Mouse (Mus musculus) spleen, adult 2 months (tissue): ENCODE measurements around the gene Grik2. TPM values are rescaled to one million over a fixed set of nuclear protein-coding genes. Genes with fewer than 3 reads are reported as not detected.
"Not testable (repeated sequence)": the region's sequence is repeated elsewhere in the genome, so short reads cannot be mapped to it uniquely, and the experiment has no call there.

Experiments used
- DNase-seq, 2 experiments: peaks; one replicate each; pipeline versions ENCODE4 v3.0.0 to v3.0.0-alpha.2; 2012 to 2021; ENCODE audit warnings: low spot score in 2 of 2, low read depth in 1 of 2
- H3K27ac ChIP-seq: fragments of 200-500 bp; 2 replicates; pipeline ENCODE4 v1.5.1; 2012; ENCODE audit warnings: low read length, inconsistent platforms; ENCODE audit not compliant: insufficient read depth
- H3K27me3 ChIP-seq: fragments of 200-500 bp; 2 replicates; pipeline ENCODE4 v1.6.1; 2012; ENCODE audit warnings: mild to moderate bottlenecking, moderate library complexity, low read length, inconsistent platforms; ENCODE audit not compliant: control insufficient read depth, insufficient read depth
- H3K36me3 ChIP-seq: fragments of 200-500 bp; 2 replicates; pipeline ENCODE4 v1.6.1; 2012; ENCODE audit warnings: mild to moderate bottlenecking, low read length, inconsistent platforms; ENCODE audit not compliant: control insufficient read depth, insufficient read depth
- H3K4me1 ChIP-seq: fragments of 200-500 bp; 2 replicates; pipeline ENCODE4 v1.6.1; 2011; ENCODE audit warnings: inconsistent platforms; ENCODE audit not compliant: control insufficient read depth, insufficient read depth, insufficient read length
- H3K4me3 ChIP-seq: fragments of 200-500 bp; 2 replicates; pipeline ENCODE4 v1.5.1; 2011; ENCODE audit warnings: mild to moderate bottlenecking, inconsistent platforms; ENCODE audit not compliant: insufficient read depth, insufficient read length; ENCODE audit errors: extremely low read depth
- CTCF ChIP-seq: fragments of 200-500 bp; IDR thresholded peaks from 2 replicates; pipeline ENCODE4 v1.5.1; 2011; ENCODE audit warnings: mild to moderate bottlenecking, inconsistent platforms; ENCODE audit not compliant: insufficient read depth, insufficient read length, insufficient replicate concordance; ENCODE audit errors: extremely low read depth
- POLR2A ChIP-seq: fragments of 200-500 bp; IDR thresholded peaks from 2 replicates; pipeline ENCODE4 v1.6.1; 2011; ENCODE audit warnings: low read depth, low read length, inconsistent platforms
- WGBS: fragments of 180-500 bp; shearing (Covaris S2); methylation state at CpG from one replicate; pipeline ENCODE4 v1.1.7; 2018; 5-methylcytosine and 5-hydroxymethylcytosine counted together
- polyA plus RNA-seq: library from polyadenylated mRNA; depleted of rRNA; stranded (reverse); fragments of >200 nt; gene quantifications from 2 replicates; pipeline ENCODE4 v1.2.3, GENCODE M21; 2012

The Grik2 gene
- polyA plus RNA-seq, 1 experiment, result not detected

GRCm38 (mm10) chr10:49256247-49256939 is 532.2 kb downstream of the Grik2 start:
- no peak overlapping the region for H3K4me3 ChIP-seq
- TF ChIP-seq POLR2A (no peak), CTCF (no peak)
- no peaks in the 10 kb centered on the region for H3K36me3 ChIP-seq
- no peaks in the 10 kb centered on the region for H3K27me3 ChIP-seq
- no peaks in the 10 kb centered on the region for H3K4me1 ChIP-seq
- H3K27ac ChIP-seq, result no peak overlapping the region
- no peak for DNase-seq
- 55% methylated on average over 2 of the region's 2 CpGs for WGBS

- WGBS, result 79% methylated on average over 6 of the region's 6 CpGs
- not testable (repeated sequence) for DNase-seq, H3K27ac ChIP-seq, H3K27me3 ChIP-seq, H3K4me3 ChIP-seq, H3K4me1 ChIP-seq, H3K36me3 ChIP-seq
Measured at GRCm38 (mm10) chr10:49237356-49237755, 551.2 kb downstream of the Grik2 start.

- H3K4me1 ChIP-seq, H3K4me3 ChIP-seq, H3K27me3 ChIP-seq, DNase-seq, H3K27ac ChIP-seq, H3K36me3 ChIP-seq: not testable (repeated sequence)
Measured at GRCm38 (mm10) chr10:49236844-49237243, 551.7 kb downstream of the Grik2 start.

GRCm38 (mm10) chr10:49220096-49220495 is 568.5 kb downstream of the Grik2 start:
- WGBS, result 81% methylated on average over 1 of the region's 1 CpGs
- TF ChIP-seq CTCF (no peak), POLR2A (no peak)
- no peak for DNase-seq
- no peak overlapping the region for H3K27ac ChIP-seq
- no peak overlapping the region for H3K4me3 ChIP-seq
- no peaks in the 10 kb centered on the region for H3K27me3 ChIP-seq
- no peaks in the 10 kb centered on the region for H3K4me1 ChIP-seq
- no peaks in the 10 kb centered on the region for H3K36me3 ChIP-seq

GRCm38 (mm10) chr10:49219631-49220030 is 568.9 kb downstream of the Grik2 start:
- Histone ChIP-seq H3K4me1 (no peaks in the 10 kb centered on the region), H3K36me3 (no peaks in the 10 kb centered on the region), H3K4me3 (no peak overlapping the region), H3K27me3 (no peaks in the 10 kb centered on the region), H3K27ac (no peak overlapping the region)
- 68% methylated on average over 3 of the region's 3 CpGs for WGBS
- no peak for TF ChIP-seq CTCF
- no peak for TF ChIP-seq POLR2A
- no peak for DNase-seq

GRCm38 (mm10) chr10:49191773-49192371 is 596.7 kb downstream of the Grik2 start:
- no peak overlapping the region for H3K27ac ChIP-seq
- no peaks in the 10 kb centered on the region for H3K4me1 ChIP-seq
- DNase-seq, result no peak
- TF ChIP-seq CTCF (no peak), POLR2A (no peak)
- H3K36me3 ChIP-seq, result no peaks in the 10 kb centered on the region
- H3K27me3 ChIP-seq, result no peaks in the 10 kb centered on the region
- no peak overlapping the region for H3K4me3 ChIP-seq

- Histone ChIP-seq H3K27ac (no peak overlapping the region), H3K27me3 (no peaks in the 10 kb centered on the region), H3K4me3 (no peak overlapping the region), H3K4me1 (no peaks in the 10 kb centered on the region), H3K36me3 (no peaks in the 10 kb centered on the region)
- no peak for TF ChIP-seq POLR2A
- DNase-seq, result no peak
- 81% methylated on average over 1 of the region's 1 CpGs for WGBS
Measured at GRCm38 (mm10) chr10:49191291-49191690, 597.3 kb downstream of the Grik2 start.
